Mouse (Mus musculus) kidney, embryonic 15.5 days (tissue): ENCODE measurements around the gene Aes. TPM values are rescaled to one million over a fixed set of nuclear protein-coding genes. Genes with fewer than 3 reads are reported as not detected.

Experiments
- ATAC-seq: fragments of 200-750 bp; cut with Nextera tagmentation; replicated peaks from 2 replicates; pipeline ENCODE4 v1.8.0; 2017; ENCODE audit warnings: moderate TSS enrichment; ENCODE audit not compliant: low FRiP score
- H3K27ac ChIP-seq: fragments of 300-500 bp; sonication (generic); 2 replicates; pipeline ENCODE4 v1.5.1; 2015; ENCODE audit warnings: mild to moderate bottlenecking, inconsistent platforms
- H3K27me3 ChIP-seq: fragments of 300-500 bp; sonication (generic); 2 replicates; pipeline ENCODE4 v1.6.1; 2015; ENCODE audit warnings: inconsistent platforms
- H3K36me3 ChIP-seq: fragments of 300-500 bp; sonication (generic); 2 replicates; pipeline ENCODE4 v1.6.1; 2015; ENCODE audit warnings: inconsistent platforms
- H3K4me1 ChIP-seq: fragments of 300-500 bp; sonication (generic); 2 replicates; pipeline ENCODE4 v1.6.1; 2015; ENCODE audit warnings: inconsistent platforms
- H3K4me2 ChIP-seq: fragments of 300-500 bp; sonication (generic); 2 replicates; pipeline ENCODE4 v1.6.1; 2015; ENCODE audit warnings: moderate library complexity, mild to moderate bottlenecking, inconsistent platforms
- H3K4me3 ChIP-seq: fragments of 300-500 bp; sonication (generic); replicated peaks from 2 replicates; pipeline ENCODE4 v1.5.1; 2015; ENCODE audit warnings: mild to moderate bottlenecking, inconsistent platforms
- H3K9ac ChIP-seq: fragments of 300-500 bp; sonication (generic); 2 replicates; pipeline ENCODE4 v1.6.1; 2015; ENCODE audit warnings: mild to moderate bottlenecking, inconsistent platforms
- H3K9me3 ChIP-seq: fragments of 300-500 bp; sonication (generic); replicated peaks from 2 replicates; pipeline ENCODE4 v1.6.1; 2016; ENCODE audit warnings: inconsistent platforms
- WGBS: fragments of 180-500 bp; shearing (Covaris S2); methylation state at CpG from one replicate; pipeline ENCODE4 v1.1.7; 2015; ENCODE audit warnings: mixed read lengths; 5-methylcytosine and 5-hydroxymethylcytosine counted together
- polyA plus RNA-seq: library from polyadenylated mRNA; unstranded; fragments of >200 nt; fragmentation: Nextera tagmentation; extraction: Ambion mirVana; gene quantifications from 2 replicates; pipeline ENCODE4 v1.2.1, GENCODE M21; 2015

Gene Aes
- polyA plus RNA-seq = 535 and 630 TPM in 2 replicates

GRCm38 (mm10) chr10:81559163-81559626 lies at the start of gene Aes:
Gene Aes (plus strand): TSS chr10:81559488.
- H3K36me3 ChIP-seq = peaks cover 23% of the 10 kb centered on the region
- H3K9ac ChIP-seq = peak within 1 kb of the TSS; percentile 96
- no peaks in the 10 kb centered on the region for H3K9me3 ChIP-seq
- H3K27me3 ChIP-seq = no peaks in the 10 kb centered on the region
- peak; percentile 34 for ATAC-seq
- WGBS = under 1% methylated on average over 40 of the region's 53 CpGs
- H3K4me2 ChIP-seq = peak within 1 kb of the TSS; percentile 87
- peak within 1 kb of the TSS; percentile 89 for H3K4me3 ChIP-seq
- peaks cover 44% of the 10 kb centered on the region for H3K4me1 ChIP-seq
- H3K27ac ChIP-seq = peak within 1 kb of the TSS; percentile 94

- H3K27ac ChIP-seq = no peak overlapping the region
- peaks cover 16% of the 10 kb centered on the region for H3K27me3 ChIP-seq
- 79% methylated on average over 14 of the region's 14 CpGs for WGBS
- H3K36me3 ChIP-seq = no peaks in the 10 kb centered on the region
- H3K4me1 ChIP-seq = peaks cover 4% of the 10 kb centered on the region; the same call in 1 of the 2 replicates
- H3K9ac ChIP-seq = no peak overlapping the region
- no peak overlapping the region for H3K4me2 ChIP-seq
- H3K4me3 ChIP-seq = no peak overlapping the region
- no peak for ATAC-seq
- no peaks in the 10 kb centered on the region for H3K9me3 ChIP-seq
These were observed 49.0 kb upstream of the Aes start for GRCm38 (mm10) chr10:81510246-81510810.

GRCm38 (mm10) chr10:81513798-81514197 lies 45.5 kb upstream of the Aes start:
- H3K27me3 ChIP-seq = peaks cover 19% of the 10 kb centered on the region
- H3K9ac ChIP-seq = no peak overlapping the region
- H3K4me3 ChIP-seq = no peak overlapping the region
- 86% methylated on average over 5 of the region's 5 CpGs for WGBS
- no peaks in the 10 kb centered on the region for H3K36me3 ChIP-seq
- H3K4me2 ChIP-seq = no peak overlapping the region
- no peak overlapping the region for H3K27ac ChIP-seq
- no peak for ATAC-seq
- no peaks in the 10 kb centered on the region for H3K9me3 ChIP-seq
- H3K4me1 ChIP-seq = peaks cover 8% of the 10 kb centered on the region

GRCm38 (mm10) chr10:81517227-81517626 lies 42.1 kb upstream of the Aes start:
- Histone ChIP-seq H3K27me3 (peaks cover 10% of the 10 kb centered on the region; the same call in 1 of the 2 replicates), H3K9me3 (no peaks in the 10 kb centered on the region), H3K4me3 (no peak overlapping the region), H3K4me1 (peaks cover 4% of the 10 kb centered on the region), H3K27ac (no peak overlapping the region), H3K36me3 (no peaks in the 10 kb centered on the region), H3K9ac (no peak overlapping the region), H3K4me2 (no peak overlapping the region)
- ATAC-seq = no peak
- WGBS = 72% methylated on average over 8 of the region's 8 CpGs

- Histone ChIP-seq H3K4me1 (peaks cover 6% of the 10 kb centered on the region; the same call in 1 of the 2 replicates), H3K27me3 (0 out of 2 replicates have a peak, but pooled peaks cover 6% of the 10 kb centered on the region), H3K4me2 (no peak overlapping the region), H3K36me3 (no peaks in the 10 kb centered on the region), H3K4me3 (no peak overlapping the region), H3K9me3 (no peaks in the 10 kb centered on the region), H3K9ac (no peak overlapping the region), H3K27ac (no peak overlapping the region)
- 14% methylated on average over 4 of the region's 4 CpGs for WGBS
- peak; percentile 64 for ATAC-seq
These were observed 40.7 kb upstream of the Aes start for GRCm38 (mm10) chr10:81518546-81518945.

GRCm38 (mm10) chr10:81519227-81519977 lies 39.9 kb upstream of the Aes start:
- no peak overlapping the region for H3K4me3 ChIP-seq
- no peak overlapping the region for H3K4me2 ChIP-seq
- no peak overlapping the region for H3K27ac ChIP-seq
- H3K36me3 ChIP-seq = no peaks in the 10 kb centered on the region
- WGBS = 77% methylated on average over 6 of the region's 6 CpGs
- H3K9me3 ChIP-seq = no peaks in the 10 kb centered on the region
- no peak for ATAC-seq
- H3K27me3 ChIP-seq = 0 out of 2 replicates have a peak, but pooled peaks cover 6% of the 10 kb centered on the region
- H3K4me1 ChIP-seq = peaks cover 13% of the 10 kb centered on the region; the same call in 1 of the 2 replicates
- H3K9ac ChIP-seq = no peak overlapping the region

- Histone ChIP-seq H3K27me3 (0 out of 2 replicates have a peak, but pooled peaks cover 8% of the 10 kb centered on the region), H3K36me3 (no peaks in the 10 kb centered on the region), H3K9me3 (no peaks in the 10 kb centered on the region), H3K27ac (no peak overlapping the region), H3K4me3 (no peak overlapping the region), H3K4me2 (no peak overlapping the region), H3K9ac (no peak overlapping the region), H3K4me1 (peaks cover 15% of the 10 kb centered on the region; the same call in 1 of the 2 replicates)
- 69% methylated on average over 3 of the region's 3 CpGs for WGBS
- ATAC-seq = no peak
These were observed 39.3 kb upstream of the Aes start for GRCm38 (mm10) chr10:81519978-81520365.

GRCm38 (mm10) chr10:81523142-81523541 lies 36.1 kb upstream of the Aes start:
- H3K4me3 ChIP-seq = no peak overlapping the region
- no peak for ATAC-seq
- WGBS = 74% methylated on average over 6 of the region's 6 CpGs
- H3K27me3 ChIP-seq = 0 out of 2 replicates have a peak, but pooled peaks cover 6% of the 10 kb centered on the region
- H3K9me3 ChIP-seq = no peaks in the 10 kb centered on the region
- H3K4me1 ChIP-seq = peaks cover 16% of the 10 kb centered on the region; the same call in 1 of the 2 replicates
- no peak overlapping the region for H3K9ac ChIP-seq
- H3K4me2 ChIP-seq = no peak overlapping the region
- H3K36me3 ChIP-seq = no peaks in the 10 kb centered on the region
- no peak overlapping the region for H3K27ac ChIP-seq

- 0 out of 2 replicates have a peak, but pooled peaks cover 6% of the 10 kb centered on the region for H3K27me3 ChIP-seq
- H3K9me3 ChIP-seq = no peaks in the 10 kb centered on the region
- H3K4me1 ChIP-seq = peaks cover 14% of the 10 kb centered on the region; the same call in 1 of the 2 replicates
- 17% methylated on average over 19 of the region's 19 CpGs for WGBS
- H3K4me3 ChIP-seq = no peak overlapping the region
- H3K27ac ChIP-seq = no peak overlapping the region
- no peak for ATAC-seq
- H3K9ac ChIP-seq = no peak overlapping the region; the same call in 1 of the 2 replicates
- 0 out of 2 replicates have a peak overlapping the region, but pooled peaks have one; percentile 4 for H3K4me2 ChIP-seq
- H3K36me3 ChIP-seq = no peaks in the 10 kb centered on the region
These were observed 35.7 kb upstream of the Aes start for GRCm38 (mm10) chr10:81523570-81523969.

GRCm38 (mm10) chr10:81524051-81524605 lies 35.2 kb upstream of the Aes start, which contains the start of gene Gna15:
Gene Gna15 (minus strand): TSS chr10:81524225.
- Histone ChIP-seq H3K4me1 (peaks cover 12% of the 10 kb centered on the region; the same call in 1 of the 2 replicates), H3K4me2 (0 out of 2 replicates have a peak within 1 kb of the TSS, but pooled peaks have one; percentile 4), H3K9me3 (no peaks in the 10 kb centered on the region), H3K9ac (no peak within 1 kb of the TSS; the same call in 1 of the 2 replicates), H3K36me3 (peaks cover 5% of the 10 kb centered on the region), H3K4me3 (no peak within 1 kb of the TSS), H3K27me3 (0 out of 2 replicates have a peak, but pooled peaks cover 6% of the 10 kb centered on the region), H3K27ac (no peak within 1 kb of the TSS)
- WGBS = 21% methylated on average over 9 of the region's 9 CpGs
- no peak for ATAC-seq

GRCm38 (mm10) chr10:81525017-81525694 lies 34.1 kb upstream of the Aes start:
- H3K27ac ChIP-seq = no peak overlapping the region
- peaks cover 16% of the 10 kb centered on the region for H3K36me3 ChIP-seq
- H3K9ac ChIP-seq = no peak overlapping the region
- H3K4me1 ChIP-seq = peaks cover 12% of the 10 kb centered on the region; the same call in 1 of the 2 replicates
- no peak overlapping the region for H3K4me2 ChIP-seq
- H3K9me3 ChIP-seq = no peaks in the 10 kb centered on the region
- WGBS = 57% methylated on average over 13 of the region's 13 CpGs
- no peak overlapping the region for H3K4me3 ChIP-seq
- ATAC-seq = no peak
- H3K27me3 ChIP-seq = 0 out of 2 replicates have a peak, but pooled peaks cover 6% of the 10 kb centered on the region
